Mouse (Mus musculus) erythroblast, adult 5-6 weeks (primary cell): ENCODE measurements around the gene Cyp1a1. TPM values are rescaled to one million over a fixed set of nuclear protein-coding genes. Genes with fewer than 3 reads are reported as not detected.

ENCODE experiments used
- ATAC-seq: replicated peaks from 2 replicates; pipeline ENCODE4 v1.8.0; 2016; ENCODE audit warnings: moderate number of reproducible peaks, mild to moderate bottlenecking, moderate TSS enrichment, inconsistent platforms; ENCODE audit not compliant: poor library complexity, low FRiP score, severe bottlenecking
- total RNA-seq, 2 experiments: library from RNA; stranded (forward) in 1 of 2; stranded (reverse) in 1 of 2; fragments of 150-400 nt in 1 of 2; fragments of 200-764, 138-1000 nt in 1 of 2; gene quantifications; 2 replicates each; pipeline versions ENCODE4 v1.2.3 to v1.2.4; 2015 to 2017; ENCODE audit warnings: low replicate concordance in 2 of 2

Gene Cyp1a1
- total RNA-seq, 2 experiments from 2014 or later = not detected

- ATAC-seq = no peak
Observed at GRCm38 (mm10) chr9:57654966-57655365, 32.8 kb upstream of the Cyp1a1 start.

GRCm38 (mm10) chr9:57655749-57656148 is 32.0 kb upstream of the Cyp1a1 start:
- peak; percentile 71 for ATAC-seq

- ATAC-seq = no peak
Observed at GRCm38 (mm10) chr9:57656631-57657350, 30.9 kb upstream of the Cyp1a1 start.

- no peak for ATAC-seq
Observed at GRCm38 (mm10) chr9:57657843-57658242, 29.9 kb upstream of the Cyp1a1 start.

GRCm38 (mm10) chr9:57658970-57659369 is 28.8 kb upstream of the Cyp1a1 start:
- no peak for ATAC-seq

- peak; percentile 74 for ATAC-seq
Observed at GRCm38 (mm10) chr9:57659774-57660173, 28.0 kb upstream of the Cyp1a1 start.

GRCm38 (mm10) chr9:57660501-57660900 is 27.2 kb upstream of the Cyp1a1 start:
- peak; percentile 82 for ATAC-seq

- ATAC-seq = no peak
Observed at GRCm38 (mm10) chr9:57661552-57661951, 26.2 kb upstream of the Cyp1a1 start.

GRCm38 (mm10) chr9:57664616-57665015 is 23.1 kb upstream of the Cyp1a1 start:
- no peak for ATAC-seq

- ATAC-seq = no peak
Observed at GRCm38 (mm10) chr9:57666536-57666935, 21.2 kb upstream of the Cyp1a1 start.

GRCm38 (mm10) chr9:57667136-57667535 is 20.6 kb upstream of the Cyp1a1 start:
- no peak for ATAC-seq

GRCm38 (mm10) chr9:57667817-57668216 is 19.9 kb upstream of the Cyp1a1 start:
- no peak for ATAC-seq

GRCm38 (mm10) chr9:57668277-57668676 is 19.5 kb upstream of the Cyp1a1 start:
- ATAC-seq = no peak

GRCm38 (mm10) chr9:57669566-57669965 is 18.2 kb upstream of the Cyp1a1 start:
- no peak for ATAC-seq

GRCm38 (mm10) chr9:57671037-57671436 is 16.7 kb upstream of the Cyp1a1 start:
- no peak for ATAC-seq

- ATAC-seq = no peak
Observed at GRCm38 (mm10) chr9:57671500-57671899, 16.2 kb upstream of the Cyp1a1 start.

GRCm38 (mm10) chr9:57681411-57681810 is 6.3 kb upstream of the Cyp1a1 start:
- no peak for ATAC-seq

GRCm38 (mm10) chr9:57683520-57683919 is 4.2 kb upstream of the Cyp1a1 start, which contains the start of gene Cyp1a2:
Gene Cyp1a2 (minus strand): TSS chr9:57683703.
- ATAC-seq = no peak

GRCm38 (mm10) chr9:57686011-57686410 is 1.7 kb upstream of the Cyp1a1 start:
- no peak for ATAC-seq

- no peak for ATAC-seq
Observed at GRCm38 (mm10) chr9:57688158-57688557, 430 bp downstream of the Cyp1a1 start.

- ATAC-seq = no peak
Observed at GRCm38 (mm10) chr9:57688606-57689005, 878 bp downstream of the Cyp1a1 start.

- ATAC-seq = no peak
Observed at GRCm38 (mm10) chr9:57694108-57694507, 6.4 kb downstream of the Cyp1a1 start.
